ENCODE assay signal across 9 mouse cellular contexts in genomic region chr11:104571373-104571772, GRCm38 (mm10). TPM values are rescaled to one million over a fixed set of nuclear protein-coding genes. Genes with fewer than 3 reads are reported as not detected.
DNase-seq lines count a peak whose midpoint lies in the region; ATAC-seq and TF ChIP-seq lines count a peak whose summit lies in the region.
"Not testable (repeated sequence)": the region's sequence is repeated elsewhere in the genome, so short reads cannot be mapped to it uniquely, and the experiment has no call there.
"Had no signal": no experiment of that assay in that cellular context is flagged by ENCODE, and none has a peak within 500 bp of the region (broad histone marks: within the 10 kb centered on the region; RNA-seq: fewer than 3 reads in every experiment).

No protein-coding gene starts in this region.

- TF ChIP-seq POLR2A in cortical plate, adult 2 months (IDR thresholded peaks at IDR 0.05; ENCODE audit: extremely low read depth, insufficient read depth, low read length); small intestine, adult 2 months (IDR thresholded peaks at IDR 0.05; ENCODE audit: low read depth, low read length): not testable (repeated sequence)

- peak overlapping the region; percentile 78 for H3K4me2 ChIP-seq in liver, embryonic 15.5 days
- peak overlapping the region; percentile 64 for H3K4me2 ChIP-seq in midbrain, embryonic 15.5 days

- peak; percentile 71 for ATAC-seq in liver, embryonic 15.5 days (ENCODE audit: insufficient read depth)
- 0 out of 2 replicates have a peak, but pooled peaks have one; percentile 45 for ATAC-seq in midbrain, embryonic 15.5 days (replicated peaks)

- not testable (repeated sequence) for H3K4me1 ChIP-seq in cortical plate, adult 2 months (ENCODE audit: control insufficient read depth, insufficient read depth, low read length); midbrain, embryonic 15.5 days; small intestine, adult 2 months (ENCODE audit: control insufficient read depth, insufficient read depth, insufficient read length, low read length)
- peaks cover 10% of the 10 kb centered on the region for H3K4me1 ChIP-seq in liver, embryonic 15.5 days (replicated peaks)

- not testable (repeated sequence) for TF ChIP-seq CTCF in cortical plate, adult 2 months (IDR thresholded peaks at IDR 0.05; ENCODE audit: extremely low read depth, insufficient read depth, low read length); small intestine, adult 2 months (IDR thresholded peaks at IDR 0.05; ENCODE audit: extremely low read depth, insufficient read length, insufficient replicate concordance, low read depth, low read length)

- H3K27ac ChIP-seq in cortical plate, adult 2 months (ENCODE audit: insufficient read depth, low read length); liver, embryonic 15.5 days (replicated peaks); midbrain, embryonic 15.5 days; small intestine, adult 2 months (ENCODE audit: insufficient read depth, low read depth, low read length): not testable (repeated sequence)

- DNase-seq in R1 (ENCODE audit: low read depth, low spot score), result peak; percentile 54
- DNase-seq in forelimb bud, embryonic 11.5 days (ENCODE audit: low read depth, low spot score), result peak; percentile 26
- DNase-seq in heart, postnatal 4 days, result peak; percentile 51
- peak; percentile 26 to 53 for DNase-seq in kidney, postnatal 36 days

- WGBS in liver, embryonic 15.5 days (ENCODE audit: insufficient replicate concordance), result 2% methylated on average over 28 of the region's 28 CpGs
- 6% methylated on average over 28 of the region's 28 CpGs for WGBS in midbrain, embryonic 15.5 days
- 3% methylated on average over 28 of the region's 28 CpGs for WGBS in small intestine, adult 2 months

- H3K4me3 ChIP-seq in cortical plate, adult 2 months (ENCODE audit: insufficient read depth, low read length), result peak overlapping the region; percentile 13; the same call in 1 of the 2 replicates
- H3K4me3 ChIP-seq in liver, embryonic 15.5 days (replicated peaks), result peak overlapping the region; percentile 45
- H3K4me3 ChIP-seq in midbrain, embryonic 15.5 days, result peak overlapping the region; percentile 37
- peak overlapping the region; percentile 53 for H3K4me3 ChIP-seq in small intestine, adult 2 months (ENCODE audit: low read depth, low read length)

- not testable (repeated sequence) for H3K9me3 ChIP-seq in liver, embryonic 15.5 days (replicated peaks); midbrain, embryonic 15.5 days

- H3K9ac ChIP-seq in liver, embryonic 15.5 days, result peak overlapping the region; percentile 40; the same call in 1 of the 2 replicates
- peak overlapping the region; percentile 34 for H3K9ac ChIP-seq in midbrain, embryonic 15.5 days

- H3K27me3 ChIP-seq in liver, embryonic 15.5 days, result peaks cover 22% of the 10 kb centered on the region
- H3K27me3 ChIP-seq in midbrain, embryonic 15.5 days (replicated peaks); small intestine, adult 2 months (ENCODE audit: control insufficient read depth, insufficient read depth, low read length): not testable (repeated sequence)

- H3K36me3 ChIP-seq in liver, embryonic 15.5 days (replicated peaks); midbrain, embryonic 15.5 days (replicated peaks); small intestine, adult 2 months (ENCODE audit: control insufficient read depth, insufficient read depth, low read length): not testable (repeated sequence)

RNA-seq across cellular contexts. Expression of gene Myl4, which starts 20.9 kb away (rescaled TPM):
- 70.4 and 74.0 TPM in 2 replicates for polyA plus RNA-seq in cortical plate, adult 2 months (2012; rRNA removed)
- total RNA-seq in heart, postnatal 4 days (2021), result 100 to 1,000 TPM; 908 to 955 TPM
- 8.2 and 14.6 TPM in 2 replicates for polyA plus RNA-seq in liver, embryonic 15.5 days (2015; fragmentation: Nextera tagmentation; extraction: Ambion mirVana)
- polyA plus RNA-seq in midbrain, embryonic 15.5 days (2015; fragmentation: Nextera tagmentation; extraction: Ambion mirVana), result 2.6 and 6.2 TPM in 2 replicates
- polyA plus RNA-seq in small intestine, adult 2 months (2012; rRNA removed), result 2.2 and 3.4 TPM in 2 replicates
- polyA plus RNA-seq: G1E had no signal

RNA-seq across cellular contexts. Expression of gene Cdc27, which starts 21.0 kb away (rescaled TPM):
- polyA plus RNA-seq in cortical plate, adult 2 months (2012; rRNA removed), result 22.2 and 23.8 TPM in 2 replicates
- total RNA-seq in heart, postnatal 4 days (2021), result 10 to 100 TPM; 44.5 to 49.0 TPM
- polyA plus RNA-seq in liver, embryonic 15.5 days (2015; fragmentation: Nextera tagmentation; extraction: Ambion mirVana), result 19.4 and 20.2 TPM in 2 replicates
- polyA plus RNA-seq in midbrain, embryonic 15.5 days (2015; fragmentation: Nextera tagmentation; extraction: Ambion mirVana), result 34.7 and 41.4 TPM in 2 replicates
- 0.74 and 1.2 TPM in 2 replicates for polyA plus RNA-seq in small intestine, adult 2 months (2012; rRNA removed)

RNA-seq across cellular contexts. Expression of gene Itgb3, which starts 36.4 kb away (rescaled TPM):
- polyA plus RNA-seq in cortical plate, adult 2 months (2012; rRNA removed), result 2.4 and 2.5 TPM in 2 replicates
- total RNA-seq in heart, postnatal 4 days (2021), result 1 to 10 TPM; 6.8 to 6.9 TPM
- polyA plus RNA-seq in liver, embryonic 15.5 days (2015; fragmentation: Nextera tagmentation; extraction: Ambion mirVana), result 12.4 and 15.0 TPM in 2 replicates
- 0.72 and 0.80 TPM in 2 replicates for polyA plus RNA-seq in midbrain, embryonic 15.5 days (2015; fragmentation: Nextera tagmentation; extraction: Ambion mirVana)
- polyA plus RNA-seq in small intestine, adult 2 months (2012; rRNA removed), result 5.3 and 7.2 TPM in 2 replicates
